Mouse (Mus musculus) gastrocnemius, postnatal 14 days (tissue): ENCODE measurements around the gene Kcnj1. TPM values are rescaled to one million over a fixed set of nuclear protein-coding genes. Genes with fewer than 3 reads are reported as not detected.

Experiments used
- DNase-seq: peaks from one replicate; pipeline ENCODE4 v3.0.0; 2021; ENCODE audit warnings: mixed read lengths
- intact Hi-C: fragments of 180-260 bp; cut with DNase I; formaldehyde crosslinking; loops from one replicate; pipeline ENCODE4 v1.15.1; 2025; ENCODE audit warnings: low total_unique reads
- total RNA-seq, 2 experiments: library from RNA; stranded (reverse); gene quantifications; 2 replicates each; pipeline ENCODE4 v1.2.3; 2021

The Kcnj1 gene
- total RNA-seq, 2 experiments from 2014 or later: not detected

- intact Hi-C loops: no loop called here
These were observed 19.4 kb downstream of the Kcnj1 start for GRCm38 (mm10) chr9:32391701-32392100.

GRCm38 (mm10) chr9:32392716-32393115 lies 20.4 kb downstream of the Kcnj1 start:
- intact Hi-C loops: no loop called here
- DNase-seq: no peak

More at GRCm38 (mm10) chr9:32391701-32392100, 19.4 kb downstream of the Kcnj1 start:
- DNase-seq: no peak

DNA sequence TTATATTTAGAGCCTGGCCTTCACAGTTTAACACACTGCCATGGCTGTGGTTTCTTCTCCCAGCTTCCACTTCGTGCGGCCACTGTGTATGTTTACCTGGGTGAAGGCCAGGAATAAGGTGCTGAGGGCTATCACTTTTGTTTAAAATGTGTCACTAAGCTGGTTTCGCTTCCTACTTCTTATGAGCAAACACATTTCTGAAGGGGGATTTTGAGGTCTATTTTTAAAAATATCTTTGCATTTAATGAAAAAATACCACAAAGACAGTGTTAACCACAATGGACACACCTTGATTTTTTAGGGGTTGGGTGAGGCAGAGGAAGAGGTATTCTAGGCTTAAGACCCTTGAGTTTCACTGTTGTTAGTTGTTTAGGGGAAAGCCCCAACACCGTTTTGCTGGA lies 22.5 kb downstream of the Kcnj1 start:
- intact Hi-C loops: no loop called here
- DNase-seq: no peak

- no peak for DNase-seq
- intact Hi-C loops: loop anchor here (10.0 kb wide), 3 partner anchors 155 to 845 kb away; no protein-coding TSS in a partner anchor
These were observed 27.9 kb downstream of the Kcnj1 start for GRCm38 (mm10) chr9:32400212-32400611.

DNA sequence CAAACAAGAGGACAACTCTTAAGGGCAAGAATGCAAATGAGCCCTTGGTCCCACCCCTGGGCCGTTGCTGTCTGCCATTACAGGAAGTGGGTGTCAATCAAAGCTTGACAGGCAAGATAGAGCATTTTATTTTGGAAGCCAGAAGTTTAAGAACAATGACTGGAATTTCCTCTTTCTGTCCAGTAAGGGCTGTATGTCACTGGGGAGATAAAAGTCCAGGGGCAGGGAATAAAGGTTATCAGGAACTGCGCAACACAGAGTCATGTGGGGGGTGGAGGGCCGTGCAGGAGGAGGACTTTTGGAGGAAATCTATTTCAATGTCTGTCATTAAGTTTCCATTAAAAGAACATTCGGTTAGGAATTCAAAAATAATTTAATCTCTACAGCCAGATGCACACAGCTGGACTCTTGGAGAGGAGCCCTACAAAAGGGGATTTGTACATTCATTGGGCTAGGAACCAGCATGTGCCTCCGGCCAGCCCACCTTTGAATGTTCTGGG lies 28.4 kb downstream of the Kcnj1 start:
- DNase-seq: no peak
- intact Hi-C loops: loop anchor here (10.0 kb wide), 3 partner anchors 154 to 844 kb away; no protein-coding TSS in a partner anchor

DNA sequence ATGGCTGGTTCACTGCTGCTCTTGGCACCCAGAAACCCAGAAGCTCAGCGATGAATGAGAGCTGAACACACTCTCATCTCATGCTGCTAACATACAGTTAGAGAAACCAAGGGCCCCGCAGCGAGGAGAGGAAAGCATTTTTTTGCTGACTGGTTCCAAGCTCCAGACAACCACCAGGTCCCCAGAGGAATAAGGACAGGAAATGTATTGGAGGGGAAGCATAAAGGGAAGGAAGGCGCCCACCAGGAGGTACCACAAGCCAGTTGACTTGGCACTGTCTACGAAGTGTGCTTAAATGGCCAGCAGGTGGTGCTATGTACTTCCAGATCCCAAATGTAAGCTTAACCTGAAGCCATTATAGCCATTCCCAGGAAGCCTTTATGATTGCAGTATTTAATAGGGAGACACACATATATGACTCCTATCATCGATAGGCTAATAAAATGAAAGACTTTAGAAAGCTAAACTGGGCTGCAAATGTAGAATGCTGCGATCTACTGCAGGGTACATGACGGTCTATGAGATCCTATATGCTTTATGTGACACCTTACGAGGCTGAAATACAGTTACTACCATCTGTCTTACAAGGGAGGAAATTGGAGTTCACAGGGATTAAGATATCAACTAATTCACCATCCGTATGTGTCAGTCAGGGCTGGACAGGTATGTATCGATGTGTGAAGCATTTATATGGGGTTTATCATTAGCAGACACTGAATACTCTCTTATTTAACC lies 33.1 kb downstream of the Kcnj1 start:
- DNase-seq: peak; percentile 26
- intact Hi-C loops: loop anchor here (5.0 to 10.0 kb wide), 4 partner anchors 149 to 839 kb away; no protein-coding TSS in a partner anchor

GRCm38 (mm10) chr9:32408730-32409059 lies 36.4 kb downstream of the Kcnj1 start:
- no peak for DNase-seq
- intact Hi-C loops: loop anchor here (5.0 to 10.0 kb wide), 4 partner anchors 146 to 836 kb away; no protein-coding TSS in a partner anchor

DNA sequence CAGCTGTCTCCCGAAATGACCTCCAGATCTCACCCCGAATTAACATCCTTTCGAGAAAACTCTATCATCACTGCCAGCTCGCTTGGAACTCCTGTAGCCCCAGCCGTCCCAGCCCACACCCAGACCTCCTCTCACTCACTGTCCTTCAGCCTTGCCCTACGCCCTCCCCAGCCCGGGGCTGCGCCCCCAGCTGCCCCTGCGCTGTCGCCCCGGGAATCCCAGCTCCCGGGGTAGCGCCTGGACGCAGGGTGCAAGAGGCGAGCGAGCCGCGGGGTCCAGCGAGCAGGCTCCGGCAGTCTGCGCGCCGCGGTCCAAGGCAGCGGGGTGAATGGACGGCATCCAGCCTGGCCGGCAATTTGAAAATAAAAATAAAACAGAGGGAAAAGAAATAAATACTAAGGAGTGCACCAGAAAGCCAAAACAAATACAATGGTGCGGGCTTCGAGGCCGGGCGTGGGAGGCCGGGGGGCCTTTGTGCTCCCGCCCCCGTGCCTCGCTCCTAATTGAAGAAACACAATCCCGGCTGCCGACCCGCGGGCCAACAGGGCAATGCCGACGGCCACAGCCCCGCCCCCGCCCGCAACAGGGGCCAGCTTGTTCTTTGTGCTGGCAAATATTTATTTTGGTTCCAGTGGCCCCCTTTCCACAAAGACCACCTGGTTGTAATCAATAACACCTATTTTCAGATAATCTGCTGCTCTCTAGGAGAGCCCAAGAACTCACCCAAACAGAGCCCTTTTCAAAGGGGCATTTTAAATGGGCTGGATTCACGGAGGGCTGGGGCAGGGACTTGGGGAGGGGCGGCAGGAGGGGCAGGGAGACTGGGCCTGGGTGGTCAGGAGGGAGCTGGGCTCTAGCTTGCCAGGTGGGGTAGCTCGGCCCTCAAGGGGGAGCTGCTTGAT lies 37.0 kb downstream of the Kcnj1 start:
- intact Hi-C loops: loop anchor here (5.0 to 10.0 kb wide), 4 partner anchors 145 to 835 kb away; no protein-coding TSS in a partner anchor
- DNase-seq: peak; percentile 30

DNA sequence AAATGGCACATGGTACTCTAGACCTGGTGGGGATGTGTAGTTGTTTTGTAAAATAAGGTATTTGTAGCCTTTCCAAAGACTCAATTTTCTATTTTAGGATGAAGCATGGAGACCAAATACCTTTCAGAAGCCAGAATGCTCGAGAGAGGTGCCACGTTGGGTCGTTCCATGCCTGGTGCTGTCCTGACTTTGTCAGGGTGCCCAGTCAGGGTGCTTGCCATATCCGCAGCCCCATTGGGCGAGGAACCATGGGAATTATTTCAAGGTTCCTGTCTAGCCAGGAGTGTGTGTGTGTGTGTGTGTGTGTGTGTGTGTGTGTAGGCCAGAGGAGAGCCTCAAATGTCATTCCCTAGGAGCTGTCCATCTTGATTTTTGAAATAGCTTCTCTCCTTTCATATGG lies 38.4 kb downstream of the Kcnj1 start:
- intact Hi-C loops: no loop called here
- DNase-seq: no peak

- intact Hi-C loops: no loop called here
- DNase-seq: no peak
These were observed 39.2 kb downstream of the Kcnj1 start for GRCm38 (mm10) chr9:32411507-32411906.

DNA sequence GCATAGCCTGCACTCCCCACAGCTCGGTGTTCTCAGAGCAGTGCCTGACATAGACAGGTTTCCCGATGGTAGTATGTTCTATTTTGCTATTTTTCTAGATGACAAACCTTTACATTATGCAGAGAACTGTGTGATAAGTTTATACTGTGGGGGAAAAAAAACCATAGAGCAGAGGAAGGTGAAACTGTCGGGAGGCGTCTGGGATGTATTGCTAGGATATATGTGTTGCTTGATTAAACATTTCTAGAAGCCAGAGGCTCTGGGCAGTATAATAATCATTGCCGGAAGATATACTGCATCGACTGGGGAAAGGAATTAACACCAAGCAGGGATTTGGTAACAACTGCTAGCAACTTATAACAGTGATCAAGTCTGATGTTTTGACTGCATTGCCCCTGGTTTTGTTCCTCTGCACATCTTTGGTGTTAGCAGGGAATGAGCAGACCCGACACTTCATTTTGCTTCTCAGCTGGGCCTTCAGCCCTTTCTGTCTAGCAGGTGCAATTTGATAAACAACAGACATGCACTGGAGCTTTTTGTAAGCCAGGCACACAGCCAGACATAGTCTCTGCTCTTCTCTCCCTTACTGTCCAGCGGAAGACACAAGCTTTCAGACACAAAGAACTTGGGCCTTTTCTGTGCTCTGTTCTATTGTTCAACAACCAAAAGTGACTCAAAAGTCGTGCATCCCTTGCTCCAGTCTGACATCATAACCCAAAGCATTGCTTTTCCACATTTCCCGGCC lies 40.7 kb downstream of the Kcnj1 start:
- no peak for DNase-seq
- intact Hi-C loops: no loop called here

GRCm38 (mm10) chr9:32414956-32415355 lies 42.7 kb downstream of the Kcnj1 start:
- DNase-seq: no peak
- intact Hi-C loops: no loop called here

- no peak for DNase-seq
- intact Hi-C loops: no loop called here
These were observed 43.7 kb downstream of the Kcnj1 start for GRCm38 (mm10) chr9:32415952-32416351.

- intact Hi-C loops: no loop called here
- no peak for DNase-seq
These were observed 45.3 kb downstream of the Kcnj1 start for GRCm38 (mm10) chr9:32417466-32418116.

DNA sequence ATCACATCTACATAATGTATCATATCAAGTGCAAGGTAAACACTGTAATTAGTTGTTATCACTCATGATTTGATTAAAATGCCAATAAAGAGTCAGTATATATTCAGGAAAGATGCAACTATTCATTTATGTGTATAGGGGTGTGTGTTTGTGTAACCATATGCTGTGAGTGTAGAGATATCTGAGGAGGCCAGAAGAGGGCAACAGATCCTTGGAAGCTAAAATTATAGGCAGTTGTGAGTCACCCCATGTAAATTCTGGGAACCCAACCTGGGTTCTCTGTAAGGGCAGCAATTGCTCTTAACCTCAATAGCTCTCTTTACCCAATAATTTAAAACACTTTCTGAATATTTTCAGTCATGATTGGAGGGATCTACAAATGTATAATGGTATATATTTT lies 48.4 kb downstream of the Kcnj1 start:
- no peak for DNase-seq
- intact Hi-C loops: no loop called here

DNA sequence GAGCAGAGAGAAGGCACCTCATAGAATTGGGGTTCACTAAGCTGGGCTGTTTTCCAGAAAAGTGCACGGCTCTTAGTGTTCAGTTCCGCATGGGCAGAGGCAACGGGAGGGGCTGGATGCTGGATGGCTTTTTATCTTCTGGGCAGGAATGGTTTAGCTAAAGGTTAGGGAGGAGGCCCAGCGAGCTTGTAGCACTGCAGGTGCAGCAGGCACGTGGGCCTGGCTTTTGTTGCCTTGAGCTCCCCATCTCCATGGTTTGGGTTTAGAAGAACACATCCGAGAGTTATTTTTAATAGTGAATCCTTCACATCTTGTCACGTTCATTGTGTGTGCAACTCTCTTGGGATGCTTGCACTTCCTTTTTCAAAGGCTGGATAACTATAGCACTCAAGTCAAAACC lies 53.0 kb downstream of the Kcnj1 start:
- intact Hi-C loops: no loop called here
- DNase-seq: no peak

DNA sequence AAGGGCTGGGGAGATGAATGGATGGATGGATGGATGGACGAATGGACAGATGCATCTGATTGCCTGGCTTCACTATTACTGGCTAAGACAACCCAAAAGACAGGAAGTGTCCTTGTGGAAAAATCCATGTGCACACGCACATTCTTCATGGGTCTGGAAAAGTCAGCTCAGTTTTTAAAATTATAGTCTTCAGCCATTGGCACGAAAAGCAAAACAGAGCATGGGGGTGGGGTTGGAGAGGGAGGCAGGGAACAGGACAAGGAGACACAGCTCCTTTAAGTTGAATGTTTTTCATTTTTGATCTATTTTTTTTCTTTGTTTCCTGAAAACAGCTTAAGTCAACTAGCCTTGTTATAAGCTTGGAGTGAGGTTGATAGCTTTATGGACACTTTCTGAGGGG lies 58.8 kb downstream of the Kcnj1 start:
- no peak for DNase-seq
- intact Hi-C loops: no loop called here

DNA sequence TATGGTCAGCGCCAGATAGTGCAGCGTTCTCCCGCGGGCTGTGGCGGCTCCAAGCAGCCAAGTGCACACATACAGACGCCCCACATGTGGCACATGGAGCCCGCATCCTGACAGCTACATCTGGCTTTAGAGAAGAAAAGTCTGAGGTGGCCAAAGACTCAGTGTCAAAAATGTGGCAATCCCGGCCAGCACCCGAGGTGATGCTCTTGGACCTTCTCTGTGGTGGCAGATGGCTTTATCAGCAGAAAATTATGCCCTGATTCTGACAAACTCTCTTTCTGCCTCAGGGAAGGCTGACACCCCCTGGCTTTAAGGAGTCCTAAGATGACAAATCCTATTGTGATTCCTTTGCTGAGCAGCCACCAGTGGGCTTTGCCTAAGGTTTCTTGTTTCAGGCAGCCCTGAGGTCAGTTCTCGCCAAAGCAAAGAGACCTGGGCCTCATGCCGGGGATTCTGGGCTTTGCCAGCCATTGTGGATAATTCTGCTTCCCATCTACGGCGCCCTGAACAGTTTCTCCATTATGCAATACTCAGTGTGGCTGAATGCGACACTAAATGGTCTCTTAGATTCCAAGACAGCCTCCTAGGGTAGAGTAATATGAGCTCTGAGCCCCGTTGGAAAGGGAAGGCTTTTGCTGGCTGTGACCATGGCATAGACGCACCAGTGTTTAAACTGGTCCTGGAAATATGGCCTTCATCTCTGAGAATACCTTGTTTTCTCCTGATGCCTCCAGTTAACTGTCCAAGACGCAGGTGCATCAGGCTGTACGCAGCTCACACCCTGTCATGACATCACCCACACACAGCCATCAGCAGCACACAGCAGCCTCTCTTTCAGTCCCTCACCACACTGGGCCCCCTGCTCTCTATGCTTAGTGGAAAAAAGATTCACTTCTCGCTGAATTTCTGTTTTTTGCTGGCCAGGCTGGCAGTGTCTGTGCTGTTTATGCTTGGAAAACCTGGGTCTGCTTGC lies 62.2 kb downstream of the Kcnj1 start:
- intact Hi-C loops: no loop called here
- peak; percentile 21 for DNase-seq
